Mouse (Mus musculus) liver, adult 2 months (tissue): Measurements from ENCODE around the gene Lrrtm4.

Experiments
- CTCF ChIP-seq: fragments of 200-500 bp; IDR thresholded peaks from 2 replicates; pipeline ENCODE4 v1.5.1; 2011; ENCODE audit warnings: low read depth, low read length, control low read depth
- POLR2A ChIP-seq: fragments of 200-500 bp; IDR thresholded peaks from 2 replicates; pipeline ENCODE4 v1.6.1; 2011; ENCODE audit warnings: low read length, control low read depth; ENCODE audit not compliant: insufficient read depth; ENCODE audit errors: extremely low read depth

- TF ChIP-seq POLR2A (no peak), CTCF (no peak)
These were observed 606.8 kb downstream of the Lrrtm4 start for GRCm38 (mm10) chr6:80625509-80625908.
